Mouse (Mus musculus): ENCODE measurements around the gene Gldc. TPM values are rescaled to one million over a fixed set of nuclear protein-coding genes. Genes with fewer than 3 reads are reported as not detected.

The Gldc gene
- polyA plus RNA-seq, 1 experiment from 2014 or later: 6.2 TPM

- H3K4me2 ChIP-seq (ENCODE audit: low read depth, low read length): no peak overlapping the region
- no peaks in the 10 kb centered on the region for H3K27me3 ChIP-seq (ENCODE audit: control insufficient read depth, insufficient read depth, low read length)
- 88% methylated on average over 4 of the region's 4 CpGs for WGBS
- ATAC-seq (ENCODE audit: low read depth): no peak
- H3K27ac ChIP-seq (ENCODE audit: low read depth, low read length): no peak overlapping the region
- no peaks in the 10 kb centered on the region for H3K4me1 ChIP-seq (ENCODE audit: control insufficient read depth, insufficient read depth, low read length)
- H3K36me3 ChIP-seq (ENCODE audit: control insufficient read depth, insufficient read depth, low read length): no peaks in the 10 kb centered on the region
- H3K4me3 ChIP-seq (ENCODE audit: low read depth, low read length): no peak overlapping the region
- no peak overlapping the region for H3K9ac ChIP-seq (replicated peaks; ENCODE audit: low read depth, low read length)
- no peaks in the 10 kb centered on the region for H3K9me3 ChIP-seq (ENCODE audit: control insufficient read depth, low read length)
These were observed 27.9 kb downstream of the Gldc start for GRCm38 (mm10) chr19:30147306-30147705.

GRCm38 (mm10) chr19:30146761-30147160 is 28.5 kb downstream of the Gldc start:
- no peak for ATAC-seq (ENCODE audit: low read depth)
- H3K4me1 ChIP-seq (ENCODE audit: control insufficient read depth, insufficient read depth, low read length): no peaks in the 10 kb centered on the region
- WGBS: 79% methylated on average over 6 of the region's 6 CpGs
- H3K36me3 ChIP-seq (ENCODE audit: control insufficient read depth, insufficient read depth, low read length): no peaks in the 10 kb centered on the region
- H3K27me3 ChIP-seq (ENCODE audit: control insufficient read depth, insufficient read depth, low read length): no peaks in the 10 kb centered on the region
- H3K4me3 ChIP-seq (ENCODE audit: low read depth, low read length): no peak overlapping the region
- H3K9ac ChIP-seq (replicated peaks; ENCODE audit: low read depth, low read length): no peak overlapping the region
- H3K27ac ChIP-seq (ENCODE audit: low read depth, low read length): no peak overlapping the region
- H3K9me3 ChIP-seq (ENCODE audit: control insufficient read depth, low read length): no peaks in the 10 kb centered on the region
- H3K4me2 ChIP-seq (ENCODE audit: low read depth, low read length): no peak overlapping the region

GRCm38 (mm10) chr19:30145106-30145505 is 30.1 kb downstream of the Gldc start:
- H3K4me1 ChIP-seq (ENCODE audit: control insufficient read depth, insufficient read depth, low read length): no peaks in the 10 kb centered on the region
- no peak overlapping the region for H3K27ac ChIP-seq (ENCODE audit: low read depth, low read length)
- H3K27me3 ChIP-seq (ENCODE audit: control insufficient read depth, insufficient read depth, low read length): no peaks in the 10 kb centered on the region
- H3K4me2 ChIP-seq (ENCODE audit: low read depth, low read length): no peak overlapping the region
- H3K9ac ChIP-seq (replicated peaks; ENCODE audit: low read depth, low read length): no peak overlapping the region
- no peaks in the 10 kb centered on the region for H3K36me3 ChIP-seq (ENCODE audit: control insufficient read depth, insufficient read depth, low read length)
- H3K9me3 ChIP-seq (ENCODE audit: control insufficient read depth, low read length): no peaks in the 10 kb centered on the region
- WGBS: 96% methylated on average over 4 of the region's 4 CpGs
- no peak for ATAC-seq (ENCODE audit: low read depth)
- H3K4me3 ChIP-seq (ENCODE audit: low read depth, low read length): no peak overlapping the region

- Histone ChIP-seq H3K4me2 (ENCODE audit: low read depth, low read length) (no peak overlapping the region), H3K4me3 (ENCODE audit: low read depth, low read length) (no peak overlapping the region), H3K27me3 (ENCODE audit: control insufficient read depth, insufficient read depth, low read length) (no peaks in the 10 kb centered on the region), H3K4me1 (ENCODE audit: control insufficient read depth, insufficient read depth, low read length) (no peaks in the 10 kb centered on the region), H3K27ac (ENCODE audit: low read depth, low read length) (no peak overlapping the region), H3K36me3 (ENCODE audit: control insufficient read depth, insufficient read depth, low read length) (no peaks in the 10 kb centered on the region), H3K9ac (replicated peaks; ENCODE audit: low read depth, low read length) (no peak overlapping the region), H3K9me3 (ENCODE audit: control insufficient read depth, low read length) (no peaks in the 10 kb centered on the region)
- WGBS: 78% methylated on average over 1 of the region's 1 CpGs
- no peak for ATAC-seq (ENCODE audit: low read depth)
These were observed 38.9 kb downstream of the Gldc start for GRCm38 (mm10) chr19:30136308-30136707.

DNA sequence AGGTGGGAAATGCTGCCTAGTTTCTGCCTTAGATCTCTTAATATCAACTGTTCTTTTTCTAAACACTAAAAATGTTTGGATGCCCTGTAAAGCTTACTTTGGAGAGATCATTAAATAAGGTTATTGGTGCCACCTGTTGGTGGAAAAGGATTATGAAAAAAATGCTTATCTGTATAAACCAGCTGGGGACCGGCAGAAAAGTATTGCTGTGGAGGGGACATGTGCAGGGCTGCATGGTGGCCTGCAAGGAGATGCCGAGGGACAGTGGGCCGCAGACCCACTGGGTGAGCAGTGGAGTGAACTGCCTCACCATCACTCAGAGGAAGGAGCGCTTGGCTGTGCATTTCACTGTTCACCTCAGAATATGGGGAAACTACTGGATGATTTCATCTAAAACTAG is 47.1 kb downstream of the Gldc start:
- peak; percentile 28; the same call in 1 of the 2 replicates for ATAC-seq (ENCODE audit: low read depth)
- no peak overlapping the region for H3K27ac ChIP-seq (ENCODE audit: low read depth, low read length)
- WGBS: 79% methylated on average over 4 of the region's 4 CpGs
- H3K4me2 ChIP-seq (ENCODE audit: low read depth, low read length): no peak overlapping the region
- no peaks in the 10 kb centered on the region for H3K27me3 ChIP-seq (ENCODE audit: control insufficient read depth, insufficient read depth, low read length)
- H3K9me3 ChIP-seq (ENCODE audit: control insufficient read depth, low read length): no peaks in the 10 kb centered on the region
- peaks cover 8% of the 10 kb centered on the region; the same call in 1 of the 2 replicates for H3K4me1 ChIP-seq (ENCODE audit: control insufficient read depth, insufficient read depth, low read length)
- H3K9ac ChIP-seq (replicated peaks; ENCODE audit: low read depth, low read length): no peak overlapping the region
- H3K4me3 ChIP-seq (ENCODE audit: low read depth, low read length): no peak overlapping the region
- no peaks in the 10 kb centered on the region for H3K36me3 ChIP-seq (ENCODE audit: control insufficient read depth, insufficient read depth, low read length)

- Histone ChIP-seq H3K27me3 (ENCODE audit: control insufficient read depth, insufficient read depth, low read length) (no peaks in the 10 kb centered on the region), H3K27ac (ENCODE audit: low read depth, low read length) (no peak overlapping the region), H3K9ac (replicated peaks; ENCODE audit: low read depth, low read length) (no peak overlapping the region), H3K4me3 (ENCODE audit: low read depth, low read length) (no peak overlapping the region), H3K9me3 (ENCODE audit: control insufficient read depth, low read length) (no peaks in the 10 kb centered on the region), H3K4me1 (ENCODE audit: control insufficient read depth, insufficient read depth, low read length) (peaks cover 8% of the 10 kb centered on the region; the same call in 1 of the 2 replicates), H3K4me2 (ENCODE audit: low read depth, low read length) (no peak overlapping the region), H3K36me3 (ENCODE audit: control insufficient read depth, insufficient read depth, low read length) (no peaks in the 10 kb centered on the region)
- WGBS: 56% methylated on average over 7 of the region's 7 CpGs
- no peak for ATAC-seq (ENCODE audit: low read depth)
These were observed 49.6 kb downstream of the Gldc start for GRCm38 (mm10) chr19:30125670-30126059.

GRCm38 (mm10) chr19:30124999-30125669 is 50.1 kb downstream of the Gldc start:
- 0 out of 2 replicates have a peak, but pooled peaks have one; percentile 7 for ATAC-seq (ENCODE audit: low read depth)
- Histone ChIP-seq H3K36me3 (ENCODE audit: control insufficient read depth, insufficient read depth, low read length) (no peaks in the 10 kb centered on the region), H3K4me2 (ENCODE audit: low read depth, low read length) (no peak overlapping the region), H3K27me3 (ENCODE audit: control insufficient read depth, insufficient read depth, low read length) (no peaks in the 10 kb centered on the region), H3K9ac (replicated peaks; ENCODE audit: low read depth, low read length) (no peak overlapping the region), H3K4me1 (ENCODE audit: control insufficient read depth, insufficient read depth, low read length) (peaks cover 8% of the 10 kb centered on the region; the same call in 1 of the 2 replicates), H3K27ac (ENCODE audit: low read depth, low read length) (no peak overlapping the region), H3K4me3 (ENCODE audit: low read depth, low read length) (no peak overlapping the region), H3K9me3 (ENCODE audit: control insufficient read depth, low read length) (no peaks in the 10 kb centered on the region)
- WGBS: 54% methylated on average over 7 of the region's 7 CpGs

GRCm38 (mm10) chr19:30118344-30119312 is 56.6 kb downstream of the Gldc start:
- no peaks in the 10 kb centered on the region for H3K27me3 ChIP-seq (ENCODE audit: control insufficient read depth, insufficient read depth, low read length)
- no peak overlapping the region for H3K4me2 ChIP-seq (ENCODE audit: low read depth, low read length)
- WGBS: 88% methylated on average over 17 of the region's 17 CpGs
- ATAC-seq (ENCODE audit: low read depth): peak; percentile 35; the same call in 1 of the 2 replicates
- H3K9me3 ChIP-seq (ENCODE audit: control insufficient read depth, low read length): no peaks in the 10 kb centered on the region
- no peak overlapping the region for H3K9ac ChIP-seq (replicated peaks; ENCODE audit: low read depth, low read length)
- H3K27ac ChIP-seq (ENCODE audit: low read depth, low read length): peak overlapping the region; percentile 66
- peaks cover 20% of the 10 kb centered on the region for H3K4me1 ChIP-seq (ENCODE audit: control insufficient read depth, insufficient read depth, low read length)
- no peak overlapping the region for H3K4me3 ChIP-seq (ENCODE audit: low read depth, low read length)
- H3K36me3 ChIP-seq (ENCODE audit: control insufficient read depth, insufficient read depth, low read length): no peaks in the 10 kb centered on the region

GRCm38 (mm10) chr19:30117775-30118174 is 57.5 kb downstream of the Gldc start:
- peak overlapping the region; percentile 66 for H3K27ac ChIP-seq (ENCODE audit: low read depth, low read length)
- H3K9ac ChIP-seq (replicated peaks; ENCODE audit: low read depth, low read length): no peak overlapping the region; the same call in 1 of the 2 replicates
- H3K4me1 ChIP-seq (ENCODE audit: control insufficient read depth, insufficient read depth, low read length): peaks cover 20% of the 10 kb centered on the region
- no peaks in the 10 kb centered on the region for H3K27me3 ChIP-seq (ENCODE audit: control insufficient read depth, insufficient read depth, low read length)
- H3K36me3 ChIP-seq (ENCODE audit: control insufficient read depth, insufficient read depth, low read length): no peaks in the 10 kb centered on the region
- peak; percentile 80 for ATAC-seq (ENCODE audit: low read depth)
- H3K4me2 ChIP-seq (ENCODE audit: low read depth, low read length): 0 out of 2 replicates have a peak overlapping the region, but pooled peaks have one; percentile 3
- WGBS: 37% methylated on average over 9 of the region's 9 CpGs
- H3K4me3 ChIP-seq (ENCODE audit: low read depth, low read length): no peak overlapping the region
- H3K9me3 ChIP-seq (ENCODE audit: control insufficient read depth, low read length): no peaks in the 10 kb centered on the region
